Mouse (Mus musculus): ENCODE data around the gene Neurog3. TPM values are rescaled to one million over a fixed set of nuclear protein-coding genes. Genes with fewer than 3 reads are reported as not detected.

The Neurog3 gene
- total RNA-seq (2021): not detected
- long read RNA-seq, experiment 1: 0 reads
- long read RNA-seq, experiment 2: 0 reads

DNA sequence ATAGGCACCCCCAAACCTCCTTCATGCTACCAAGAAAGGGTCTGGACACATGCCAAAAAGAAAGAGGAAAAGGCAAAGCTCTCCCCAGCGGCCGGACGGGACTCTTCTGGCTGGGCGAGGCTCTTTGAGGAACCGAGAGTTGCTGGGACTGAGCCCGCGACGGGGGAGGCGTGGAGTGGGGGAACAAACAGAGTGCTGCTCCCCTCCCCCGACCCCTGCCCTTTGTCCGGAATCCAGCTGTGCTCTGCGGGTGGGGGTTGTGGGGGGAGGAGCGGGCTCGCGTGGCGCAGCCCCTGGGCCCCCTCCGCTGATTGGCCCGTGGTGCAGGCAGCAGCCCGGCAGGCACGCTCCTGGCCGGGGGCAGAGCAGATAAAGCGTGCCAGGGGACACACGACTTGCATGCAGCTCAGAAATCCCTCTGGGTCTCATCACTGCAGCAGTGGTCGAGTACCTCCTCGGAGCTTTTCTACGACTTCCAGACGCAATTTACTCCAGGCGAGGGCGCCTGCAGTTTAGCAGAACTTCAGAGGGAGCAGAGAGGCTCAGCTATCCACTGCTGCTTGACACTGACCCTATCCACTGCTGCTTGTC is at the start of gene Neurog3:
Gene Neurog3 (plus strand): TSS at position 400 of the 591 bp plus-strand sequence.
- DNase-seq: peak in 1 of 2 experiments; percentile 7

DNA sequence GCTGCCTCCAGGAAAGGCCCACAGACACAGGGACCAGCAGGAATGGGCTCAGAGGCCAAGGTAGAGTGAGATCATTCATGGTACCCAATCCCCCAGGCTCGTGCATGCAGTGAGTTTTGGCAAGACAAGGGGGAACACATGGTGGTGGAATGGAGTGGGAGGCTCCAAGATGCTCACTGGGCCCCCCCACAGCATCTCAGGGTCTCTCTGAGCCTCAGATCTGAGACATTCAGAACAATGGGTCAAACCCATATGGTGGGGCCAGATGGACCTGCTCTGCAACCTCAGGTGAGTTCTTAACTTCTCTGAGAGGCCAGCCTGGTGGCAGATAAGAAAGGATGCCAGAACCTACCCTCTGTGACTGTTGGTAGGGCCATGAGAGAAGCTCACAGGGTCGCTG is 46.8 kb upstream of the Neurog3 start:
- no peak for DNase-seq

DNA sequence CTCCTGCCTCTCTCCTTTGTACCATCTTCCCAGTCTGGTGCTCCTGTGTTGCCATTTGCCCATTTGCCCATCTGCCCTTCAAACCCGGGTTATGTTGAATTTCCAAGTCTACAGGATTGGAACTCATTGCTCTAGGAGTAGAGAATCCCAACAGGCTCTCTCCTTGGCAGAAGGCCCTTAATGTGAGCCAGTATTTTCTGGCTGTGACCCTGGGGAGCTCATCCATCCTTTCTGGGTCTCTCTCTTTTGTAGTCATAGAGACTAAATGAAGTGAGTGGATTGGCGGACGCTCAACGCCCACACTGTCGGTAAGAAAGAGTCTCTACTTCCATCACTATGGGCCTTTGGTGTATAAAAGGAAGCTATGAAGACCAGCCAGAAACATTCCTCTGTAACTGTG is 46.1 kb upstream of the Neurog3 start:
- no peak for DNase-seq

DNA sequence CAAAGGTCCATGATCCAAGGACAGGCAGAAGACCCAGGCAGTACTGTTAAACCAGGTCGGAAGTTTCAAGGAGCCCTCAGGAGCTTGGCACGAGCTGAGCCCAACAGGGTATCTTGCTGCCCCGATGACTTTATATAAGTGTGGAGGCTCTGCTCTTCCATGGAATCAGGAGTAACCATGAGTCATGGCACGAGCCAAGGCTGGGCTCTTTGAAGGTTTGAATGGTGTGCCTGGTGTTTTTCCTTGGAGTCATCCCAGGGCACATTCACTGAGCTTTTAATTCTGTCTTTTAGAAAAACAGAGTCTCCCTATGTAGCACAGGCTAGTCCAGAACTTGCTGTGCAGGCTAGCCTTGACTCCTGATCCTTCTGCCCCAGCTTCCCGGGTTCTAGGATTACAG is 44.5 kb upstream of the Neurog3 start:
- peak; percentile 35 to 43 for DNase-seq

GRCm38 (mm10) chr10:62089071-62089470 is 43.8 kb upstream of the Neurog3 start:
- DNase-seq: no peak

- no peak for DNase-seq
These were observed 43.4 kb upstream of the Neurog3 start for GRCm38 (mm10) chr10:62089486-62089885.

DNA sequence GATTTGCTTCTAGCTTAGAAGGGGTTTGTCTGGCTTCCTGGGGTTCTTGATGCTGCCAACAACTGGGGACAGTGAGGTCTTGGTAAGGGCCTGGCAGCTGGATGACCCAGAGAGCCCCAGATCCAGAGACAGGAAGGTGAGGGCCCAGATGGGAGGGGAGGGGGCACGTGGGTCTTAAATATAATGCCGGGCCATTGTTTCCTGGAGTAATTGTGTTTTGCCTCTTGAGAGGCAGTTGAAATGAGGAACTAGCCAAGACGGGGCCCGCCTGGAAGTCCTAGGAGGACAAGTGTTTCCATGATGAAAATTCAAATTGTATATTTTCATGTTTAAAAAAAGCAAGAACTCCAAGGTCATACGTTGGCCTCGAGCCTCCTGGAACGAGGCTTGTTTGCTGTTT is 39.0 kb upstream of the Neurog3 start:
- no peak for DNase-seq

GRCm38 (mm10) chr10:62094401-62094800 is 38.5 kb upstream of the Neurog3 start:
- no peak for DNase-seq

- no peak for DNase-seq
These were observed 33.0 kb upstream of the Neurog3 start for GRCm38 (mm10) chr10:62099749-62100403.

DNA sequence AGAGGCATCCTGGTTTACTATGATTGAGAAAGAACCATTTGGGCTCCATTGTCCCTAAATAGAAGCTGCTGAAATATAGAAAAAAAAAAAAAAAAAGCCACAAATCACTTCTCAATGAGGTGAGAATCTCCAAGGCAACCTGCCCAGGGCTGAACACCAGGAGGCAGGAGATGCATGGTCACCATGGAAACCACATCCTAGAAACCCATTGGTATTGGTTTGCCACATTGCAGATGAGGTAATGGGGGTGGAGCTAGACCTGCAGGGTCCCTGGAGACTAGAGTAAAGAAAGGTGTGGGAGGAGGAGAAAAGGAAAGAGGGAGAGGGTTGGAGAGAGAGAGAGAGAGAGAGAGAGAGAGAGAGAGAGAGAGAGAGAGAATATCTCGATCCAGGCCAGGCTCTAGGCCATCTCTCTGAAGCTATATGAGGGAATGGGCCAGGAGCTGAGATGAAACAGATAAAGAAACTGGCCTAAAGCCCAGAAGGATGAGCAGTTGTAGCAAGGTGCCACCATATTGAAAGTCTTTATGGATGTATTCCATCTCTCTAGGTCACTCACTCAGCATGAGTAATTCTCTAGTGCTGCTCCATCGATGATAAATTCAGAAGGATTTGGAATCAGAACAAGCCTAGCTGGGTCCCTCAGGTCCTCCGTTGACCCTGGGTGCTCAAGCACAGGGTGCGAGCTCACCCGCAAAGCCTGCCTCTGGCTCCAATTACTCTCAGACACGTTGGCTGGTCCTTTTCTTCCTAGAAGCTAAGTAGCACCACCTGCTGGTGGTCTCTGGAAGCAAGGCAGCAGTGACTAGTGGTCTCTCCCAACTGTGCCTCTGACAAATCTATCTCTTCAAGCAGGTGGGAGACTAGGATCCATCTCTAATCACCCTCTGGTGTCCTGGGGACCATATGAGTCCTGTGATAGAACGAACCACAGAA is 31.1 kb upstream of the Neurog3 start:
- DNase-seq: peak; percentile 69 to 81

DNA sequence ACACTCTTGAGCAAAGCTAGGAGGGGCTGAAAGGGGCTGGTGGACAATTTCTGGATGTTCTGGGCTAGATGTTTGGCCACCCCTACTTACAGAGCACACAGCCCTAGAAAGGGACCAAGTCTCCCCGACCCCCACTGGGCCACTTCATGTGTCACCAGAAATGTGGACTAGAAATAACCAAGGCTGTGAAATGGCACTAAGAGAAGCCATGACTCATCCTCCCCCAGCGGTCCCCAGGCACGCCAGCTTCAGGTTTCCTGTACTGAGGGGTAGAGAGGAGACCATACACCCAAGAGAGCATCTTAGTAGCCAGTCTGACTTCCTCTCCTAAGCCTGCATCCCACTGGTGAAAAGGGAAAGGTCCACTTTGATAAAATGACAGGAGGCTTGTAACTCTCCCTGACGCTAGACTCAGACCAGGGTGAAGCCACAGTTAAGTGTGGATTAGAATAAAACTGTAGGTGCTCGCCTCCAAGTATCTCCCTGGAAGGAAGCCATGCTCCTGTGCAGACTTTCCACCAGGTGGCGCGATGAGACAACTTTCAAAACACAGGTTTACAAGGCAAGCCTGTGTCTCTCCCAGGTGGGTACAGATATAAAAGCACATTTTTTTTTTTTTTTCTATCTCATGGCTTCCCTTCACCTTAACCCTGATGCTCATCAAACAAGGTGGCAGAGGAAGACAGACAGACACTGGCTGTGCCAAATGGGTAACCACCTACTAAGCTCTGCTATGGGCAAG is 27.9 kb upstream of the Neurog3 start:
- DNase-seq: peak; percentile 70

DNA sequence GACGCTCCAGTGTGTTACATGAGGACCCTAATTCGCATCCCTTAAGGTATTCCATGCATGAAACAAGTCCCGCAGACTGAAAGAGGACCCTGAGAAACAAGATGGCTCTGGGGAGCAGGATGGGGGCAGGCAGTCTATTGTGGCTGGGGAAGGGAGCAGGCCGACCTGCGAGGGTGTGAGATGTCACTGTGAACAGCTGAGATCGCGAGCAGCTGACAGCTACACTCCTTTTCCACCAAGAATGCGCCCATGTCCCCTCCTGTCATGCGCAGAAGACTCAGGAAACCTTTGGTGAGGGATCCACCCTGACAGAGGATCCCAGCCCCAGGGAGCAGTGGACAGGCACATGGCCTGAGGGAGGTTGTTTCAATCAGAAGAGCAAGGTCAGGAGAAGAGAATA is 25.8 kb upstream of the Neurog3 start:
- no peak for DNase-seq

- DNase-seq: peak; percentile 90 to 93
These were observed 22.2 kb upstream of the Neurog3 start for GRCm38 (mm10) chr10:62110504-62111206.

DNA sequence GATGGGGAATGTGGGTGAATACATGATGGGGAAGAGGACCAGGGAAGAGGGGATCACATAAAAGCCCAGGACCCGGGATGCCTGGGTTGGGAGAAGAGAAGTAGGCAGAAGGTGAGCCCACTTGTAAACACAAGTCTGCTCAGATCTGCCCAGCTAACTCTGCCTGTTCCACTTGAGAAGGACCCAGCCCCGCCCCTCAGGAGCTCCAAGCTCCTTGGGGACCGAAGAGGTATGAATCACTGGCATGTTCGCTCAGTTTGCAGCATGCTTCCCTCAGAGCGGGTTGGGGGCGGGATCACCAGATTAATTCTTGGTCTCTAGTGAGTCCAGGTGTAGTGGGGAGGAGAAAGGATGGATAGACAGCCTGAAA is 21.7 kb upstream of the Neurog3 start:
- no peak for DNase-seq

DNA sequence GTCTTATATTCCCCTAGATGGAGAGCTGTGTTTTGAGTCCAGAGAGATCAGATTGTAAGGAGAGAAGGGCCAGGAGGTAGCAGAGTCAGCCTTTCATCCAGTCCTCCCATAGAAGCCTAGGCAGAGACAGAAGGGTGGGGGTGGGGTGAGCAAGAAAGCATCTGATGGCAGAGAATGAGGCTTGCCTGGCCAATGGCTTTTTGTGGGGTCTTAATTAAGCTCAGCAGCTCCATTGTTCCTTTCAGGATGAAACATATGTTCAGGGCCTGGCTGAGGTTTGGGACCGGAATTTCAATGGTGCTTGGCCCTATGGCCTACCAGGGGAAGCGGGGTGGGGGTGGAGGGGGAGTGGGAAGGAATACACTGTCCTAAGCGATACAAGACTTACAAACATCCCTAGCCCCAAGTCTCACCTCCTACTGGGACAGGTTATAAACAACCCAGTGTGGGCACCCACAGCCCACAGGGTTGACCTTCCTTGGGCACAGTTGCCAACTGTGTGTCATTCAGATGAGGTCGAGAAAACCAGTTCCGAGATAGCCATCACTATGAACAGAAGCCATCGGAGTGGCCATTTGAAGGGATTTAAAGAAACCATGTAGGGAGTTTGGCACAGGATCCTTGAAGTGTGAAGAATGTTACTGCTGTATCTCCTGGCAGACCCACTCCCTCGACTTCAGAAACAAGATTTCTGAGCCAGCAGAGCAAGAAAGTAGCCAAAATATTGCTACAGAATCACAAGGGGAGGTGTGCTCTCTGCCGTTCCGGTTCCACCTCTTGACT is 18.8 kb upstream of the Neurog3 start:
- no peak for DNase-seq

GRCm38 (mm10) chr10:62127137-62127536 is 5.8 kb upstream of the Neurog3 start:
- DNase-seq: no peak

DNA sequence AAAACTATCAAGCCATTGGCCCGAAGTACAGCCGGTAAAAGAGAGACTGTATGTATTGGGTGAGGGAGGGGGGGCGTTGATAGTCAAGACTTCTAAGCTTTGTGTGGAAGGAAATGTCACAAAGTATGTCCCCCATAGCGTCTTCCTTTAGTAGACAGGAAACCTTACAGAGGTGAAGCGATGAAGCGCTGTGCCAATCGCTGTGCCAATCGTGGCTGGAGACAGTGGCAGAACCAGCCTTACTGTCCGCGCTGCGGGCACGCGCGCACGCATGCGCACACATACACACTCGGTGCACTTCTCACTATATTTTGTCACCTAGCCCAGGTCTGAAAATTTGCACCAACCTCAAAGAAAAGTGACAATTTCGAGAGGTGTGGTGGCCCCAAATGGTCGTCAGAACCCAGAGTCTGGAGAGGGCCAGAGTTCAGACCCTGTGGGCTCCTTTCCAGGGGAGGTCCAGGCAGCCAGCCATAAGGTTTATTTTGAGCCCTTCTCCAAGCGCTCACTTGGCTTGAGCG is 5.1 kb upstream of the Neurog3 start:
- DNase-seq: no peak

- no peak for DNase-seq
These were observed 4.5 kb upstream of the Neurog3 start for GRCm38 (mm10) chr10:62128316-62128951.

GRCm38 (mm10) chr10:62135696-62136470 is 3.0 kb downstream of the Neurog3 start:
- DNase-seq: no peak
